Mouse (Mus musculus) G1E (cell line): ENCODE data around the gene Litaf. TPM values are rescaled to one million over a fixed set of nuclear protein-coding genes. Genes with fewer than 3 reads are reported as not detected.

ENCODE experiments used
- ATAC-seq: 2 replicates; pipeline ENCODE4 v1.8.0; 2016; ENCODE audit warnings: mild to moderate bottlenecking; ENCODE audit not compliant: insufficient number of reproducible peaks, poor library complexity, low FRiP score, severe bottlenecking; ENCODE audit errors: extremely low read depth
- DNase-seq: peaks from one replicate; pipeline ENCODE4 v3.0.0; 2012; ENCODE audit warnings: low spot score
- H3K27me3 ChIP-seq: 2 replicates; pipeline ENCODE4 v1.6.1; 2012; ENCODE audit warnings: mild to moderate bottlenecking, low read length, inconsistent platforms; ENCODE audit not compliant: insufficient read depth
- H3K36me3 ChIP-seq: replicated peaks from 2 replicates; pipeline ENCODE3; 2012; ENCODE audit warnings: mild to moderate bottlenecking, inconsistent platforms
- H3K4me1 ChIP-seq: 2 replicates; pipeline ENCODE4 v1.6.1; 2012; ENCODE audit warnings: low read depth, low read length, inconsistent platforms, mixed read lengths; ENCODE audit not compliant: insufficient read depth
- H3K4me3 ChIP-seq: 2 replicates; pipeline ENCODE4 v1.5.1; 2012; ENCODE audit warnings: low read depth, mild to moderate bottlenecking, inconsistent platforms, low read length, moderate library complexity, mixed read lengths
- H3K9me3 ChIP-seq: replicated peaks from 2 replicates; pipeline ENCODE4 v1.6.1; 2012; ENCODE audit warnings: inconsistent platforms
- CTCF ChIP-seq: IDR thresholded peaks from 2 replicates; pipeline ENCODE4 v1.5.1; 2012; ENCODE audit warnings: low read depth, low read length, inconsistent platforms, mixed read lengths
- GATA1 ChIP-seq: IDR thresholded peaks from 2 replicates; pipeline ENCODE4 v1.6.1; 2012; ENCODE audit warnings: borderline replicate concordance, low read length, inconsistent platforms, mixed read lengths
- GATA2 ChIP-seq: IDR thresholded peaks from 2 replicates; pipeline ENCODE4 v1.6.1; 2012; ENCODE audit warnings: low read depth, low read length, inconsistent platforms, borderline replicate concordance
- POLR2AphosphoS5 ChIP-seq: IDR thresholded peaks from 2 replicates; pipeline ENCODE4 v1.6.1; 2012; ENCODE audit warnings: low read depth, low read length, inconsistent platforms; ENCODE audit not compliant: insufficient replicate concordance
- TAL1 ChIP-seq: conservative IDR thresholded peaks from 2 replicates; pipeline ENCODE4 v1.6.1; 2012; ENCODE audit warnings: low read depth, low read length, inconsistent platforms, mixed read lengths
- polyA plus RNA-seq: library from polyadenylated mRNA; stranded (reverse); fragments of >175 nt; gene quantifications from 2 replicates; pipeline ENCODE4 v1.2.3, GENCODE M21; 2012
- total RNA-seq, 2 experiments: library from RNA; stranded (forward) in 1 of 2; stranded (reverse) in 1 of 2; fragments of 200-1000 nt in 1 of 2; fragments of >200 nt in 1 of 2; fragmentation: Nextera tagmentation in 1 of 2; gene quantifications; 2 replicates each; pipeline ENCODE4 v1.2.3; 2014 to 2017

Gene Litaf
- total and polyA plus RNA-seq, 3 experiments: 0.13 to 0.87 TPM; not detected in 1

DNA sequence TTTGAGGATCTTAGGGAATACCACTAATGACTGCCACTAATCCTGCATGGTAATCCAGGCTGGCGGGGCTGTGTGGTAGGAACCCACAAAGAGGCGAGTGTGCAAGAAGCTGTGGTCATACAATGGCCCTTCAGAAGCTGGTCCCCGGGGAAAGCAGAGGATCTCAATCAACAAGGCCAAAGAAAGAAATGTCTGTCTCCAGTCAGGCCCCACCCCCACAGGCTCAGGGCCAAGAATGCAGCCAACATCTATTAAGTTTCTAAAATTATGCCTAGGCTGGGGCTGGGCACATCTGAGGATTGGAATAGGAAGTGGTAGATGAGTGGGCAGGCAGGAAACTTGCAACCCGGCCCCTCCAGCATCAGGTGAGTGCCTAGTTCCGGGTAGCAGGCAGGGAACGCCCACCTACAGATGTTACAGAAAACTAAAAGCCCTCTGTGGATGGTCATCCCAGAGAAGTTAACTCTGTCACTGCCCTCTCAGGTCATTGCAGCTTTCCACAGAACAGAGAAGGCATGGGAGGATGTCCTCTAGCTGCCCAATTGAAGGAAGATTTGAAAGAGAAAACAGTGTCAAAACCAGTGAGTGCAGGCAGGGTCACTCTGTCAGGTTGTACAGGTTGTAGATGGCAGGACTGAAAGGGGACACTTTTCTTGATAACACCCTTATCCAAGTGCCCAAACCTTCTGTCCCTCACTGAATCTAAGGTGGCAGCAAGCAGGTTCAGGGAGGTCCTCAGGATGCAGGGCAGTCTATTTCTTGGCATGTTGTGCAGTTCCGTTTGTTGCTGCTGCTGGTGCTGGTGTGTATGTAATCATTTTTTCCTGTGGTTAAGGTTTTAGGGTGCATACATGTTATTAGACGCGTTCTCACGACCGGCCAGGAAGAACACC is 53.1 kb downstream of the Litaf start:
- Histone ChIP-seq H3K4me1 (no peaks in the 10 kb centered on the region), H3K36me3 (no peaks in the 10 kb centered on the region), H3K9me3 (no peaks in the 10 kb centered on the region), H3K4me3 (no peak overlapping the region), H3K27me3 (peaks cover 18% of the 10 kb centered on the region)
- ATAC-seq (no peak), DNase-seq (no peak)
- TF ChIP-seq POLR2AphosphoS5 (no peak), CTCF (no peak), TAL1 (no peak), GATA1 (no peak), GATA2 (no peak)

DNA sequence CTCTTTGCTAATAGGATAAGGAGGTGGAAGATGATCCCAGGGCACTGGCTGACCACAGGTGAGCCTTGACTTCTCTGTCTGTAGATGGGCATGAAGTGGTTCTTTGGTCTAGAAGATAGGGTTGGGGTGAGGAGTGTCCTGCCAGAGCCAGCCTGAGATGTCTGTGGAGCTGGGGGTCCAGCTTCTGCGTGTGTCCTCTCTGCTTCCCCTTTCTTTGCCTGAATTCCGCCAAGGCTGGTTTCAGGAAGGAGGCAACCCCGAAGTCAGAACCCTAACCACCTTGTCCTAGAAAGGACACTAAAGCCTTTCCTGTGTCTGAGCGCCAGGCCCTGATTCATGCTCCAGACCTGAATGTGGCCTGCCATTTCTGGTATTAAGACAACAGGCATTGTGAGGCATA is 54.0 kb downstream of the Litaf start:
- TF ChIP-seq GATA1 (no peak), POLR2AphosphoS5 (no peak), GATA2 (no peak), TAL1 (no peak), CTCF (no peak)
- no peaks in the 10 kb centered on the region for H3K4me1 ChIP-seq

DNA sequence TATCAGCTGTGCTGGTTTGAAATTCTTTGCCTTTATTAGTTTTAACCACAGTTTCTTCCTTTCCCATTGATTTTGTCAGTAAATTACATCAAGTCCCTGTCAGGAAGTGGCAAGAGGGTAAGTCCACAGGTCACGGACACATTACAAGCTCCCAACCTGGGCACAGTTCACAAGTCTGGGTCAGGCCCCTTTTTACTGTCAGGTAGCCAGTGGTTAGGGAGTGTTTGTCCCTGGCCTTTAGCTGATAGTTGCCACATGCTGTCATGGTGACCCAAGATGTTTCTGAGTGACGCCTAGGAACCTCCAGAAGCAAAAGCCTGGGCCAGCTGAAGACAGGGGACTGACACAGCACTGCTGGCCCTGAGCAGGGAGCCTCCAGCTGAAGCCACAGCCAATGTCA is 54.8 kb downstream of the Litaf start:
- Histone ChIP-seq H3K27me3 (peaks cover 17% of the 10 kb centered on the region), H3K9me3 (no peaks in the 10 kb centered on the region), H3K4me1 (no peaks in the 10 kb centered on the region), H3K36me3 (no peaks in the 10 kb centered on the region), H3K4me3 (no peak overlapping the region)
- no peak for TF ChIP-seq CTCF
- TF ChIP-seq GATA2: no peak
- TF ChIP-seq GATA1: no peak
- TF ChIP-seq TAL1: no peak
- TF ChIP-seq POLR2AphosphoS5: no peak
- DNase-seq (no peak), ATAC-seq (no peak)

More for the DNA sequence above, 54.0 kb downstream of the Litaf start:
- ATAC-seq (no peak), DNase-seq (no peak)
- Histone ChIP-seq H3K27me3 (peaks cover 17% of the 10 kb centered on the region), H3K4me3 (no peak overlapping the region), H3K36me3 (no peaks in the 10 kb centered on the region), H3K9me3 (no peaks in the 10 kb centered on the region)

DNA sequence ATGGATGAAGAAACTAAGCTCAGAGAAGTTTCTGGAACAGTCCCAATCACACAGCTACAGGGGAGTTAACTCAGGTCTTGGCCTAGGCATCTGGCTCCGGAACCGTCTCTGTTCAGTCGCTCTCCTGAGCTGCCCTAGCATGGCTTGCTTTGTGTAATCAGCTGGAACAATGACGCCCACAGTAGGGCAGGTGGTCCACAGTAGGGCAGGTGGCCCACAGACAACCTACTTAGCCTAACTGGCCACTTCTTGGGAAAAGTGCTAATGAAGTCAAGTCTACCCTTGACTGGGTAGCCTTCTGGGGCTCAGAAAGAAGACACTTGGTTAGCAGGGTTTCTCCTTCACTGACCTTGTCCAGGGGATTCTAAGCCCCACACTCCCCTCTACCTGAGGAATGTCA is 55.7 kb downstream of the Litaf start:
- no peaks in the 10 kb centered on the region for H3K4me1 ChIP-seq
- no peak overlapping the region for H3K4me3 ChIP-seq
- TF ChIP-seq GATA2 (no peak), GATA1 (no peak), POLR2AphosphoS5 (no peak), TAL1 (no peak), CTCF (no peak)

DNA sequence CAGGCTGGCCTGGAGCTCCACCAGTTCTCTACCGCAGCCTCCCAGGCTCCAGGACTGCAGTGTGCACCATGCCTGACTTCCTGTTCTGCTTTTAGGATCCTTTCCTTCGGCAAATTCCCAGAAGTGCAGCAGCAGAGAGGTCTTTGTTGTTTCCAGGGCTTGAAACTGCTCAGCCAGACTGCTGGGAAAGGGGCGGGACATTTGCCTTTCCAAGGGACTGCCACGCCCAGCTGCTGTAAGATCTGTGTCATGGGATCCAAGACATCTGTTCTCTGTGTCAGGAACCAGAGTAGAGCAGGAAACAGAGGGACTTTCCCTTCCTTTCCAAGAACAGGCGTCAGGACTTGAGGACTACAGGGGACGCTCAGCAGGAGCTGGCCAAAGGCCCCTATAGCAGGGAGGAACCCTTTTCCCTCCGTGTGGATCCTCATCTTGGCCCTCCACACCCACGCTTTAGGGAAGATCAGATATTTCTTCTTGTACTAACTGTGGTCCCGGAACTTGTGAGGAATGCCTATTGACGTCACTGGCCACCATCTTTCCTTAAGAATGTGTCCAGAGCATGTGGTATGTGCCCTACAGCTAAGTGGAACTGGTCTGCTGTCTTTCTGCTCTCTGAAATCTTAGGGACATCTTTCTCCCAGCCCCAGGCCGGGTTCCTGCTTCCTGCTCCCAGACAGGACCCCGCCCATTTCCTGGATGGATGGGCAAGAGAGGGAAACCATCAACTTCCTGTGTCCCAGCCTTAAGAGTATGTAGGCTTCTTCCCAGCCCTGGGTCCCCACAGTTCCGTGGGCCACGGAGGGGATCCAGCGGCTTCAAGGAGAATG is 57.6 kb downstream of the Litaf start:
- no peak for DNase-seq
- TF ChIP-seq CTCF: no peak
- TF ChIP-seq TAL1: no peak
- Histone ChIP-seq H3K9me3 (no peaks in the 10 kb centered on the region), H3K4me3 (no peak overlapping the region), H3K4me1 (no peaks in the 10 kb centered on the region), H3K36me3 (no peaks in the 10 kb centered on the region), H3K27me3 (peaks cover 21% of the 10 kb centered on the region)
- ATAC-seq: no peak

More for the DNA sequence above, 55.7 kb downstream of the Litaf start:
- no peaks in the 10 kb centered on the region for H3K36me3 ChIP-seq
- peaks cover 17% of the 10 kb centered on the region for H3K27me3 ChIP-seq
- ATAC-seq (no peak), DNase-seq (no peak)
- no peaks in the 10 kb centered on the region for H3K9me3 ChIP-seq

DNA sequence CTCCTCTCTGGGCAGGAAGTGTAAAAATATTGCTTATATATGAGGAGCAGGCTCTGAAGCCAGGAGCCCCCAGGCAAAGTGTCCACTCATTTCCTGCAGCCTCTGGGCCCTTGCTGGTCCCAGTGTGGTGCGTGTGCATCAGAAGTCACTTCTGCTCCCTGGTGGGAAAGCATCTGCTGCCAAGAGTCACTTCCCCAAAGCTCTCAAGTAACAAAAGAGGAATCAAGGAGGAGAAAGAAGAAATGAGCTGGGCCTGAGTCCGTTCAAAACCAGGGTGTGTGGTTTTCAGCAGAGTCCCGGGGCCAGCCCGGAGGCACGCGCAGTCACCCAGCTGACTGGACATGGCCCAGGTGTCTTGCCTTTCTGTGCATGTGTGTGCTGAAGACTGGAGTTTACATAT is 59.9 kb downstream of the Litaf start:
- Histone ChIP-seq H3K9me3 (no peaks in the 10 kb centered on the region), H3K4me1 (no peaks in the 10 kb centered on the region), H3K36me3 (no peaks in the 10 kb centered on the region), H3K27me3 (peaks cover 18% of the 10 kb centered on the region), H3K4me3 (no peak overlapping the region)
- no peak for DNase-seq
- TF ChIP-seq GATA1 (no peak), TAL1 (no peak), GATA2 (no peak), POLR2AphosphoS5 (no peak), CTCF (no peak)
- ATAC-seq: no peak
